Mouse (Mus musculus): ENCODE results near the gene Rmnd5b. TPM values are rescaled to one million over a fixed set of nuclear protein-coding genes. Genes with fewer than 3 reads are reported as not detected.

Gene Rmnd5b
- polyA plus RNA-seq, 1 experiment from 2014 or later = 74.5 TPM

DNA sequence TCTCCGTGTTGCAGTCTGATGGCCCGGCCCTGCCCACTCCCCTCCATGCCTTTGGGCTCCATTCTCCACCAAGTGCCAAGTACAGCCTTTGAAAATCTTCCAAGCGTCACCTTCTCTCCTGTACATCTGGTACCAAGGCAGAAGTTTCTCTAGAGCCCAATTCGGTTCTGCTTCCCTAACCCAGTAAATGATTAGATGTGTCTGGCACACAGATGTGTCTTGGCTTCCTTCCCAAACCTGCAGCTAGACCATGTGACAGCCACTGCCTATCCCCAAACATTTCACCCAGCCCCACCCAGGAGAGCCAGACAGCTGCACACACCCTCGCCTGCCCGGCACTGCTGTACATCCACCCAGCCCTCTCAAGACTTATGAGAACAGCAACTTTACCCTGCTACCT is 23.0 kb upstream of the Rmnd5b start:
- H3K9me3 ChIP-seq = no peaks in the 10 kb centered on the region
- 50% methylated on average over 6 of the region's 6 CpGs for WGBS
- peaks cover 12% of the 10 kb centered on the region for H3K4me1 ChIP-seq (replicated peaks)
- no peak overlapping the region for H3K9ac ChIP-seq
- no peak overlapping the region for H3K4me3 ChIP-seq
- ATAC-seq (ENCODE audit: low read depth) = peak; percentile 82
- peak overlapping the region; percentile 57 for H3K27ac ChIP-seq (replicated peaks)
- no peaks in the 10 kb centered on the region for H3K36me3 ChIP-seq
- H3K4me2 ChIP-seq = no peak overlapping the region
- H3K27me3 ChIP-seq = no peaks in the 10 kb centered on the region

DNA sequence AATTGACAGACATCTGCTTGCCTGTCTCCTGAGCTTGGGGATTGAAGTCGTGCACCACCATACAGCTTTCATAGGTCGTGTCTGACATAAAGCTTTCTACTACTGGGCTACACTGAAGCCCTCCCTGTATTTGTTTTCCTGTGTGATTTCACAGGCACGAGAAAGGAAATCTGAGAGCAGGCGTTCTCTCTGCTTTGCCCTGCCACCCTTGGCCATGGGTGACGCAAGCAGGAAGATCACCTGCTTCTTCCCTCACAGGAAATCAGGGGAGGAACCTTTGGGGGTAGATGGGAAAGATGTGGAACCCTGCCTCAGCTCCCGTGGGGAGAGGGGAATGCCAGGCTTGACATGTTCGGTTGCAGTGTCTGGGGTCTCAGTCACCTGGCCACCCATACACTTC is 22.6 kb upstream of the Rmnd5b start:
- no peaks in the 10 kb centered on the region for H3K27me3 ChIP-seq
- peaks cover 12% of the 10 kb centered on the region for H3K4me1 ChIP-seq (replicated peaks)
- no peak overlapping the region for H3K4me3 ChIP-seq
- 0 out of 2 replicates have a peak, but pooled peaks have one; percentile 2 for ATAC-seq (ENCODE audit: low read depth)
- H3K4me2 ChIP-seq = no peak overlapping the region
- H3K9me3 ChIP-seq = no peaks in the 10 kb centered on the region
- H3K9ac ChIP-seq = no peak overlapping the region
- H3K27ac ChIP-seq (replicated peaks) = peak overlapping the region; percentile 57
- H3K36me3 ChIP-seq = no peaks in the 10 kb centered on the region
- WGBS = 69% methylated on average over 7 of the region's 7 CpGs

DNA sequence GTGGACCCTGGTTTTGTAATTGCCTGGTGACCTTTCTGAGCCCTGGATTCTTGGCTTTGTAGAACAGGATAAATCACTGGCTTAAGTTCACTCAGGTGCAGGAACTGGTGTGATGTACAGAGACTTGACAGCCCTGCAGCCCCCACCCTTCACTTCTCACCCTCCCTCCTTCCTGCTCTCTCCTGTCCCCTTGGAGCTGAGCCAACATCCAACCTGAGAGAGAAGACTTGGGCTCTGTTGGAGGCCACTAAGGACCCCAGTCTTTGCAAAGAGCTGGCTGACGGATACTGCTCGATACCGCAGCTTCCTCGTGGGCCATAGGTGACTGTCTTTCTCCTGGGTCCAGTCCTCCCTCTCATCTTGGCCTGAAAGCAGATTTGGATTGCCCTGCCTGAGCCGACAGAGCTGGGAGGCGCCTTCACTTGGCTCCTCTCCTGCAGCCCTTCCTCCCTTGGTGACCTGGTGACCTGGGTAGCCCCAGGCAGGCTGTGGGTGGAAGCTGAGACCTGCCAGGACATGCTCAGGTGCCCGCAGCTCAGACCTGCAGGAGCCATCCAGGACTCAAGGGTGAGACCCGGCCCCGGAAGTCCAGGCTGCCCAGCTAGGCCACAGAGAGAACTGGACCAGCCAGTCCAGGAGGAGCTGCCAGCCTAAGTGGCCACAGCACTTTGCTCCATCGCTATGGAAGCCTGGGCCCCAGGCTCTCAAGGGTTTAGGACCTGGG is 21.3 kb upstream of the Rmnd5b start:
- H3K4me3 ChIP-seq = no peak overlapping the region
- WGBS = 82% methylated on average over 10 of the region's 10 CpGs
- H3K27me3 ChIP-seq = peaks cover 2% of the 10 kb centered on the region; the same call in 1 of the 2 replicates
- H3K36me3 ChIP-seq = no peaks in the 10 kb centered on the region
- H3K9ac ChIP-seq = no peak overlapping the region
- H3K4me1 ChIP-seq (replicated peaks) = peaks cover 12% of the 10 kb centered on the region
- no peaks in the 10 kb centered on the region for H3K9me3 ChIP-seq
- ATAC-seq (ENCODE audit: low read depth) = no peak
- no peak overlapping the region for H3K27ac ChIP-seq (replicated peaks)
- no peak overlapping the region for H3K4me2 ChIP-seq

DNA sequence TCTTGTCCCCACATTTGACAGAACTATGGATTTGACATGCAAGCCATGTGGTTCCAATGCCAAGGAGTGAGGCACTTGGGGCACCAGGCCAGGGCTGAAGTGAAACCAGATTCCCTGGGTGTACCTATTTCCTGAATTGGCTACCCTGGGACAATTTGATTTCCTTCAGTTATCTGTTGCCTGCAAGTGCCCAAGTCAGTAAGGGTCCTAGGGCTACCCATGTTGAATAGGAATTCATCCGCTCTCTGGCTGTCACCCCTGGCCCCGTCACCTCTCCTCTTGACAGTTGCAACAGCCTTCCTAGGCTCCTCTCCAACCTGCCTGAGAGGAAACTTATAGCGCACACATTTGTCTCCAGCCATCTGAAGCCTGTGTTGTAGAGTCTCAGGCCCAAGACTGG is 19.2 kb upstream of the Rmnd5b start:
- H3K27me3 ChIP-seq = peaks cover 8% of the 10 kb centered on the region
- H3K9me3 ChIP-seq = no peaks in the 10 kb centered on the region
- 92% methylated on average over 3 of the region's 3 CpGs for WGBS
- H3K27ac ChIP-seq (replicated peaks) = no peak overlapping the region
- no peak overlapping the region for H3K9ac ChIP-seq
- H3K4me3 ChIP-seq = no peak overlapping the region
- H3K4me1 ChIP-seq (replicated peaks) = peaks cover 24% of the 10 kb centered on the region
- H3K36me3 ChIP-seq = no peaks in the 10 kb centered on the region
- no peak for ATAC-seq (ENCODE audit: low read depth)
- no peak overlapping the region for H3K4me2 ChIP-seq

DNA sequence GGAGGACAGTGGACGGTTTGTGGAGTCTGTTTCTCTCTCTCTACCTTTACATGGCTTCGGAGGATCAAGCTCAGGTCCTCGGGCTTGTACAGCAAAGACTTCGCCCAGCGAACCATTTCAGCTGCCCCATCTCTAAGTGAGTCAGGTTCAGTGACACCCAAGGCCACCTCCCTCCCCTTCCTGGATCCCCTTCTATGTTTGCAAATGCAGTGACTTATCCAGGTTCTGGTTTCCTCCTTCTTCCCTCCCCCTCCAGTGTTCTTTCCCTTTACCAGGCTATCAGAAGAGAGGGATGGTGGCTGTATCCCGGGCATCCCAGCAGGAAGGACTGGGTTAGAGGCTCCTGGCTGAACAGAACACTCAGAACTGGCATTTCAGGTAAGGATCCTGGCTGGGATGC is 18.0 kb upstream of the Rmnd5b start:
- no peaks in the 10 kb centered on the region for H3K36me3 ChIP-seq
- H3K9me3 ChIP-seq = no peaks in the 10 kb centered on the region
- H3K27me3 ChIP-seq = peaks cover 20% of the 10 kb centered on the region
- H3K4me2 ChIP-seq = no peak overlapping the region
- H3K4me3 ChIP-seq = no peak overlapping the region
- WGBS = 87% methylated on average over 6 of the region's 6 CpGs
- peaks cover 30% of the 10 kb centered on the region for H3K4me1 ChIP-seq (replicated peaks)
- H3K9ac ChIP-seq = no peak overlapping the region
- no peak overlapping the region for H3K27ac ChIP-seq (replicated peaks)
- ATAC-seq (ENCODE audit: low read depth) = no peak

- ATAC-seq (ENCODE audit: low read depth) = no peak
- WGBS = 93% methylated on average over 4 of the region's 4 CpGs
- Histone ChIP-seq H3K4me1 (replicated peaks) (peaks cover 29% of the 10 kb centered on the region), H3K36me3 (no peaks in the 10 kb centered on the region), H3K9ac (no peak overlapping the region), H3K27me3 (peaks cover 20% of the 10 kb centered on the region), H3K4me2 (no peak overlapping the region), H3K4me3 (no peak overlapping the region), H3K27ac (replicated peaks) (no peak overlapping the region), H3K9me3 (no peaks in the 10 kb centered on the region)
These were observed 17.3 kb upstream of the Rmnd5b start for GRCm38 (mm10) chr11:51652889-51653418.

DNA sequence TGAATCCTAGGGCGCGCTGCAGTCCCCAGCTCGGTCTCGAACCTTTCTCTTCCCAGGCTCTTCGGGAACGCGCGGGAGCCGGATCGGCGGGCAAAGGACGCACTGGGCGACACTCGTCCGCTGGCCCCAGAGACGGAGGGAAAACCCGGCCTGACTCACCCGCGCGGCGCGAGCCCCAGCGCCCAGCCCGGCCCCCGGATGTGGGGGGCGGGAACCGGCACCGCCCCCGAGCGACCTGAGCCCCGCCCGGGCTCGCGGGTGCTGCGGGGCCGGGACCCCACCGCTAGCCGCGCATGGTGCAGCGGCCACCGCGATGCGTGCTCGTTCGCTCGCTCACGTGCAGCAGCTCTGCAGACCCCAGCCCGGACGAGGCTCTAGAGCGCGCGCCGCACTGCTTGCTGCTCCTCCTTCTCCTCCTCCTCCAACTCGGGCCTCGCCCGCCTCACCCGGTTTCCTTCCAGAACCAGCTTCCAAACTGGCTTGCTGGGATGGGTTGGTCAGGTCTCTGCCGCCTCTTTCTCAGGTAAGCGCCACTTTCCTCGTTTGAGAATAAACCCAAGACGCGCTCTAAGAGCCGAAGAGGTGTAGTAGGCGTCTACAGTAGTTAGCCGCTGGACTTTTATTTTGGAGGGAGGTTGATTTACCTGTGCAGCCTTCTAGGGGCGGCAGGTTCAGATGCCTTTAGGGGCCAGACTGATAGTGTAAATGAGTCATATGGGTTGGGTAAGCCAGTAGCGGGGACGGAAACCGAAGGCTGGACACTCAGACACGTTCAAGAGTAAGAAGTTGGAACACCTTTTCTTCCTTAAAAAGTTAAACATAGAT is 15.2 kb upstream of the Rmnd5b start, which contains the start of the genes N4bp3 and D930048N14Rik:
Gene N4bp3 (minus strand): TSS at position 152 of the 825 bp plus-strand sequence.
Gene D930048N14Rik (plus strand): TSS at position 264 of the 825 bp plus-strand sequence.
- Histone ChIP-seq H3K27me3 (peaks cover 20% of the 10 kb centered on the region), H3K4me3 (peak within 1 kb of the TSS; percentile 61), H3K27ac (replicated peaks) (0 out of 2 replicates have a peak within 1 kb of the TSS, but pooled peaks have one; percentile 38), H3K9ac (peak within 1 kb of the TSS; percentile 80), H3K36me3 (no peaks in the 10 kb centered on the region), H3K4me1 (replicated peaks) (peaks cover 40% of the 10 kb centered on the region), H3K4me2 (peak within 1 kb of the TSS; percentile 93), H3K9me3 (no peaks in the 10 kb centered on the region)
- peak; percentile 44 for ATAC-seq (ENCODE audit: low read depth)
- 1% methylated on average over 70 of the region's 70 CpGs for WGBS

DNA sequence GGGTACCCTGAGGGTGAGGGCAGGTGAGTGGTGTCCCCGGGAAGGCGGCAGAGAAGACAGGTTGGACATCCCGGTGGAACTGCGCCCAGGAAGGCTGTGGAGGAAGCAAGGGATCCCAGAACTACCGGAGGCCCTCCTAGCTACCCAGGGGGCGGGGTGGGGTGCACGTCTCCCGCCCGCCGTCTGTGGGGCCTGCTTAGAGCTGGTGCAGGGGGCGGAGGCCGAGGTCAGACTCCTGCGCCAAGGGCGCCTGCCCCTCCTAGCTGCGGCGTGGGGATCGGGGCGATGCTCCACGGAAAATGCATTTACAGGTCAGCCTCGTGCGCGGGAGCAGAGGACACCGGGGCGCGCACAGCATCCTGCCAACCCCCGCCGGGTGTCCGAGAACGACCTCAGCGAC is 14.6 kb upstream of the Rmnd5b start:
- H3K36me3 ChIP-seq = no peaks in the 10 kb centered on the region
- H3K4me2 ChIP-seq = peak overlapping the region; percentile 93
- H3K9me3 ChIP-seq = no peaks in the 10 kb centered on the region
- peaks cover 20% of the 10 kb centered on the region for H3K27me3 ChIP-seq
- peak; percentile 28; the same call in 1 of the 2 replicates for ATAC-seq (ENCODE audit: low read depth)
- H3K27ac ChIP-seq (replicated peaks) = 0 out of 2 replicates have a peak overlapping the region, but pooled peaks have one; percentile 7
- peaks cover 43% of the 10 kb centered on the region for H3K4me1 ChIP-seq (replicated peaks)
- H3K9ac ChIP-seq = peak overlapping the region; percentile 80
- H3K4me3 ChIP-seq = peak overlapping the region; percentile 61
- WGBS = under 1% methylated on average over 30 of the region's 30 CpGs

- no peaks in the 10 kb centered on the region for H3K9me3 ChIP-seq
- H3K27me3 ChIP-seq = peaks cover 20% of the 10 kb centered on the region
- H3K4me2 ChIP-seq = peak overlapping the region; percentile 93
- no peak overlapping the region for H3K27ac ChIP-seq (replicated peaks)
- H3K4me1 ChIP-seq (replicated peaks) = peaks cover 44% of the 10 kb centered on the region
- H3K4me3 ChIP-seq = peak overlapping the region; percentile 61
- WGBS = 7% methylated on average over 7 of the region's 7 CpGs
- H3K36me3 ChIP-seq = no peaks in the 10 kb centered on the region
- peak overlapping the region; percentile 80 for H3K9ac ChIP-seq
- ATAC-seq (ENCODE audit: low read depth) = no peak
These were observed 14.1 kb upstream of the Rmnd5b start for GRCm38 (mm10) chr11:51649889-51650199.

- Histone ChIP-seq H3K27ac (replicated peaks) (peak overlapping the region; percentile 67), H3K4me2 (peak overlapping the region; percentile 93), H3K4me1 (replicated peaks) (peaks cover 44% of the 10 kb centered on the region), H3K9ac (peak overlapping the region; percentile 80), H3K27me3 (peaks cover 20% of the 10 kb centered on the region), H3K36me3 (0 out of 2 replicates have a peak, but pooled peaks cover 2% of the 10 kb centered on the region), H3K4me3 (peak overlapping the region; percentile 61), H3K9me3 (no peaks in the 10 kb centered on the region)
- 27% methylated on average over 11 of the region's 11 CpGs for WGBS
- no peak for ATAC-seq (ENCODE audit: low read depth)
These were observed 13.6 kb upstream of the Rmnd5b start for GRCm38 (mm10) chr11:51649111-51649888.

DNA sequence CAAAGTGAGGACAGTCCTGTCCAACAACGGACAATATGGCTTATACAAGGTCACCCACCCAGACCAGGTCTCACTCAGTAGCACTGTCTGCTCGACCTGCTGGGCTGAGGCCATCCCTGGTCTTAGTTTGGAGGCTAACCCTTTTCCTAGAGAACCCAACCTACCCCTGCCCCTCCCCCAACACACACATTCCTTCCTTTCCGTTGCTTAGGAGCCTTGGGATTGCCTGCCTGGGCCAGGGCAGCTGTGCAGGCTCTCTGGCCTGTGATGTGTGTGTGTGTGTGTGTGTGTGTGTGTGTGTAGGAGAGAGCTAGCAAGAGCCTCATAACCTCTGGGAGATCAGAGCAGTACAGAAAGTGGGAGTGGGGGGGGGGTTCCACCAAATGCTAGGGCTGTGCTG is 12.9 kb upstream of the Rmnd5b start:
- H3K27ac ChIP-seq (replicated peaks) = peak overlapping the region; percentile 67
- peak overlapping the region; percentile 93 for H3K4me2 ChIP-seq
- 0 out of 2 replicates have a peak, but pooled peaks cover 8% of the 10 kb centered on the region for H3K36me3 ChIP-seq
- H3K27me3 ChIP-seq = peaks cover 20% of the 10 kb centered on the region
- ATAC-seq (ENCODE audit: low read depth) = peak; percentile 45; the same call in 1 of the 2 replicates
- H3K4me1 ChIP-seq (replicated peaks) = peaks cover 50% of the 10 kb centered on the region
- WGBS = 13% methylated on average over 3 of the region's 3 CpGs
- H3K4me3 ChIP-seq = peak overlapping the region; percentile 61
- H3K9ac ChIP-seq = 0 out of 2 replicates have a peak overlapping the region, but pooled peaks have one; percentile 17
- no peaks in the 10 kb centered on the region for H3K9me3 ChIP-seq

Data from neural tube, embryonic 13.5 days (tissue).